Mouse (Mus musculus) C2C12 (cell line): ENCODE measurements around the gene Coq10a. TPM values are rescaled to one million over a fixed set of nuclear protein-coding genes. Genes with fewer than 3 reads are reported as not detected.

Source experiments
- H3K27me3 ChIP-seq: one replicate; pipeline ENCODE4 v1.6.1; 2011; ENCODE audit not compliant: control insufficient read depth, insufficient read depth, insufficient read length
- H3K36me3 ChIP-seq: one replicate; pipeline ENCODE4 v1.6.1; 2011; ENCODE audit not compliant: control insufficient read depth, insufficient read depth
- H3K4me3 ChIP-seq: one replicate; pipeline ENCODE4 v1.5.1; 2011; ENCODE audit warnings: mild to moderate bottlenecking, control low read depth; ENCODE audit not compliant: poor library complexity, insufficient read depth, severe bottlenecking
- H3K79me2 ChIP-seq: one replicate; pipeline ENCODE4 v1.6.1; 2011; ENCODE audit not compliant: control insufficient read depth, insufficient read depth
- H3K79me3 ChIP-seq: one replicate; pipeline ENCODE4 v1.6.1; 2011; ENCODE audit warnings: low read depth, control low read depth
- H3ac ChIP-seq: one replicate; pipeline ENCODE3; 2011; ENCODE audit warnings: low read depth; ENCODE audit not compliant: control insufficient read depth, insufficient read length
- CEBPB ChIP-seq: IDR thresholded peaks from one replicate; pipeline ENCODE4 v1.6.1; 2011; ENCODE audit warnings: low read depth, mild to moderate bottlenecking, control low read depth, moderate library complexity
- CTCF ChIP-seq: IDR thresholded peaks from one replicate; pipeline ENCODE4 v1.5.1; 2011; ENCODE audit not compliant: control insufficient read depth, insufficient read depth, insufficient read length
- FOSL1 ChIP-seq: IDR thresholded peaks from one replicate; pipeline ENCODE4 v1.8.0; 2011; ENCODE audit warnings: mild to moderate bottlenecking, low read length; ENCODE audit not compliant: poor library complexity, insufficient read depth, severe bottlenecking
- MAX ChIP-seq: IDR thresholded peaks from one replicate; pipeline ENCODE4 v1.6.1; 2011; ENCODE audit warnings: mild to moderate bottlenecking, control low read depth
- MYOD1 ChIP-seq: IDR thresholded peaks from one replicate; pipeline ENCODE4 v1.6.1; 2011; ENCODE audit warnings: low read depth; ENCODE audit not compliant: control insufficient read depth, insufficient read length
- MYOG ChIP-seq: IDR thresholded peaks from one replicate; pipeline ENCODE4 v1.6.1; 2011; ENCODE audit not compliant: control insufficient read depth, insufficient read length; ENCODE audit errors: extremely low read depth
- USF1 ChIP-seq: IDR thresholded peaks from one replicate; pipeline ENCODE4 v1.6.1; 2011; ENCODE audit warnings: low read depth, mild to moderate bottlenecking, control low read depth, moderate library complexity
- polyA plus RNA-seq: library from polyadenylated mRNA; unstranded; fragments of >200 nt; fragmentation: generic; extraction: Trizol; gene quantifications from one replicate; pipeline ENCODE4 v1.2.1, GENCODE M21; 2012; ENCODE audit warnings: missing spikeins

Gene Coq10a
- polyA plus RNA-seq, 1 experiment, result 13.7 TPM

GRCm38 (mm10) chr10:128391850-128392249 is 23.1 kb upstream of the Coq10a start:
- H3ac ChIP-seq, result no peak overlapping the region
- H3K27me3 ChIP-seq, result no peaks in the 10 kb centered on the region
- H3K79me3 ChIP-seq, result peaks cover 2% of the 10 kb centered on the region
- no peak for TF ChIP-seq MYOG
- no peak overlapping the region for H3K4me3 ChIP-seq
- H3K79me2 ChIP-seq, result no peaks in the 10 kb centered on the region
- H3K36me3 ChIP-seq, result peaks cover 85% of the 10 kb centered on the region

- no peak overlapping the region for H3ac ChIP-seq
- no peaks in the 10 kb centered on the region for H3K79me2 ChIP-seq
- peaks cover 2% of the 10 kb centered on the region for H3K79me3 ChIP-seq
- H3K4me3 ChIP-seq, result no peak overlapping the region
- TF ChIP-seq USF1, result no peak
- TF ChIP-seq CEBPB, result no peak
- TF ChIP-seq MYOD1, result no peak
- no peak for TF ChIP-seq MAX
- TF ChIP-seq FOSL1, result no peak
- TF ChIP-seq MYOG, result no peak
- TF ChIP-seq CTCF, result no peak
- H3K27me3 ChIP-seq, result no peaks in the 10 kb centered on the region
- H3K36me3 ChIP-seq, result peaks cover 87% of the 10 kb centered on the region
These were observed 21.6 kb upstream of the Coq10a start for GRCm38 (mm10) chr10:128390366-128390765.

GRCm38 (mm10) chr10:128389570-128389969 is 20.8 kb upstream of the Coq10a start:
- H3K79me2 ChIP-seq, result no peaks in the 10 kb centered on the region
- TF ChIP-seq CTCF (no peak), USF1 (no peak), CEBPB (no peak), FOSL1 (no peak), MAX (no peak), MYOD1 (no peak), MYOG (no peak)
- no peaks in the 10 kb centered on the region for H3K27me3 ChIP-seq
- H3K4me3 ChIP-seq, result no peak overlapping the region
- peaks cover 89% of the 10 kb centered on the region for H3K36me3 ChIP-seq
- H3K79me3 ChIP-seq, result peaks cover 3% of the 10 kb centered on the region
- H3ac ChIP-seq, result no peak overlapping the region

- Histone ChIP-seq H3K36me3 (peaks cover 90% of the 10 kb centered on the region), H3K27me3 (no peaks in the 10 kb centered on the region), H3K4me3 (no peak overlapping the region), H3ac (peak overlapping the region; percentile 28), H3K79me3 (peaks cover 3% of the 10 kb centered on the region), H3K79me2 (no peaks in the 10 kb centered on the region)
- TF ChIP-seq MAX (no peak), MYOD1 (no peak), FOSL1 (no peak), CTCF (no peak), USF1 (no peak), MYOG (no peak), CEBPB (no peak)
These were observed 20.1 kb upstream of the Coq10a start for GRCm38 (mm10) chr10:128388941-128389340.

GRCm38 (mm10) chr10:128385902-128386301 is 17.1 kb upstream of the Coq10a start:
- Histone ChIP-seq H3K4me3 (no peak overlapping the region), H3K79me3 (peaks cover 3% of the 10 kb centered on the region), H3K27me3 (no peaks in the 10 kb centered on the region), H3ac (no peak overlapping the region), H3K79me2 (peaks cover under 1% of the 10 kb centered on the region), H3K36me3 (peaks cover 99% of the 10 kb centered on the region)
- TF ChIP-seq CTCF (no peak), CEBPB (no peak), MYOG (no peak), FOSL1 (no peak)

- H3K36me3 ChIP-seq, result peaks cover 94% of the 10 kb centered on the region
These were observed 13.7 kb upstream of the Coq10a start for GRCm38 (mm10) chr10:128382482-128382881.

GRCm38 (mm10) chr10:128380565-128380964 is 11.8 kb upstream of the Coq10a start:
- no peaks in the 10 kb centered on the region for H3K27me3 ChIP-seq
- peaks cover 40% of the 10 kb centered on the region for H3K79me2 ChIP-seq
- H3K36me3 ChIP-seq, result peaks cover 74% of the 10 kb centered on the region
- no peak for TF ChIP-seq CTCF
- no peak for TF ChIP-seq MYOD1
- TF ChIP-seq MAX, result no peak
- TF ChIP-seq CEBPB, result no peak
- no peak for TF ChIP-seq USF1
- no peak for TF ChIP-seq MYOG
- TF ChIP-seq FOSL1, result no peak
- peaks cover 21% of the 10 kb centered on the region for H3K79me3 ChIP-seq
- no peak overlapping the region for H3K4me3 ChIP-seq
- H3ac ChIP-seq, result no peak overlapping the region

More at GRCm38 (mm10) chr10:128382482-128382881, 13.7 kb upstream of the Coq10a start:
- Histone ChIP-seq H3K79me3 (peaks cover 19% of the 10 kb centered on the region), H3K27me3 (no peaks in the 10 kb centered on the region), H3ac (no peak overlapping the region), H3K79me2 (peaks cover 35% of the 10 kb centered on the region), H3K4me3 (no peak overlapping the region)
- no peak for TF ChIP-seq MAX
- TF ChIP-seq CEBPB, result no peak
- no peak for TF ChIP-seq FOSL1
- TF ChIP-seq MYOG, result no peak
- TF ChIP-seq CTCF, result no peak
- TF ChIP-seq USF1, result no peak
- no peak for TF ChIP-seq MYOD1
